Mouse (Mus musculus) gonadal fat pad, adult 2 months (tissue): ENCODE data around the gene Phka2. TPM values are rescaled to one million over a fixed set of nuclear protein-coding genes. Genes with fewer than 3 reads are reported as not detected.
A peak's percentile ranks its signal among the peaks of the same experiment; 100 is the strongest.

Experiments used
- DNase-seq: peaks from one replicate; pipeline ENCODE4 v3.0.0-alpha.2; 2012; ENCODE audit warnings: low read depth
- polyA plus RNA-seq: library from polyadenylated mRNA; depleted of rRNA; stranded (reverse); fragments of >200 nt; gene quantifications from 2 replicates; pipeline ENCODE4 v1.2.3, GENCODE M21; 2012; rRNA removed

Phka2 gene
- polyA plus RNA-seq: 24.7 and 29.5 TPM in 2 replicates

GRCm38 (mm10) chrX:160502048-160503041 is at the start of gene Phka2:
Gene Phka2, plus strand, starts transcription at chrX:160502166.
- peak; percentile 19 for DNase-seq

- DNase-seq: no peak
These were observed 46.3 kb upstream of the Phka2 start for GRCm38 (mm10) chrX:160455686-160456085.

DNA sequence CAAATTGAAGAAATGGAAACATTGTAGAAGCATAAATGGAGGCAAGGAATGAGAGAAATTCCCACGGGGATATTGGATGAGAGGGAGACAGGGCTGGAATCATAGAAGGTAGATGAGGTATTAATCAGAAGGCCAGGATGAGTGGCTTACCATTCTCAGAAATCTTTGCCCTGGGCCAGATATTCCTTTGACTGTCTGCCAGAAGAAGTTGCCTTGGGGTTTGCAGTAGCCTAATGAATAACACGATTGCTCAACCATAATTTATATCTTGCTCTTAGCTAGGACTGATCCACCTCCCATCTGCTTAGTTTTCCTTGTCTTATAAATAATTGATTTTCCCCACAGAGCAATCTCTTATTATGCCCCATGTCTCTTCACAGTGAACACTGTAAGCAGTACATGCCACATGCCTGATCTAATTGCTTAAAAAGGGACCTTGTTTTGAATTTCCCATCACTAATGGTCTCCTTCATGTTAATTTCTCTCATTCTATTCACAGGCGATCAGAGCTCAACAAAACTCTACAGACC is 30.6 kb upstream of the Phka2 start:
- no peak for DNase-seq

GRCm38 (mm10) chrX:160489784-160490183 is 12.2 kb upstream of the Phka2 start:
- DNase-seq: no peak

DNA sequence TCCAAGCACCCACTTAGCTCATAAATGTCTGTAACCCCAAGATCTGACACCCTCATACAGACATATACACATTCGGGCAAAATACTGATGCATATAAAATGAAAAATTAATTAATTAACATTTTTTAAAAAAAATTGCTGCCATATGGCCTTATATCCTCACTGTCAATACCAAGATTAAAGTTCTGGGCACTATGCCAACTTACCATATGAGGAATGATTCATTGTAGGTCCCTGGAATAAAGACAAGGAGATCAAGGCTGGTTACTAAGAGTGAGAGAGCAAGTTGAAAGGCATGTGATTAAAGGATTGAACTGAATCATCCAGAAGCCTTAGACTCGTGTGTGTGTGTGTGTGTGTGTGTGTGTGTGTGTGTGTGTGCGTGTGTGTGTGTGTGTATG is 7.6 kb upstream of the Phka2 start:
- no peak for DNase-seq

DNA sequence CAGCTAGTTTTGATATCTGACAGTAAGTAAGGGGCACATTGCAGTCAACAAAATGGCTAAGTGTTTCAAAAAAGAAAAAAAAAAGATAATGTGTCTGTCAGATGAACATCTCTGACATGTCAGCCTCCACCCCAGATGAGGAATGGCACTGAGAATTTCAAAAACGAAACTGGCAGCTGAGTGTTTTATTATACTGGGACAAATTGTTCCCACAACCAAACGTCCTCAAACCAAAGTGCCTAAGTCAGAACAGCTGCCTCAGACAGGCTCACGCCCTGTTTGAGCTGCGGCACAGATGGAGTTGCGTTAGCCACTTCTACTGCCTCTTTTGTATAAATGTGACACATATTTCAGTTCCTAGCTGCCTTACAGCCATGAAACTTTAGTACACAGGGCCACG is 7.0 kb upstream of the Phka2 start:
- no peak for DNase-seq

- DNase-seq: no peak
These were observed 5.5 kb upstream of the Phka2 start for GRCm38 (mm10) chrX:160496473-160496872.

- DNase-seq: no peak
These were observed 871 bp upstream of the Phka2 start for GRCm38 (mm10) chrX:160501095-160501494.

DNA sequence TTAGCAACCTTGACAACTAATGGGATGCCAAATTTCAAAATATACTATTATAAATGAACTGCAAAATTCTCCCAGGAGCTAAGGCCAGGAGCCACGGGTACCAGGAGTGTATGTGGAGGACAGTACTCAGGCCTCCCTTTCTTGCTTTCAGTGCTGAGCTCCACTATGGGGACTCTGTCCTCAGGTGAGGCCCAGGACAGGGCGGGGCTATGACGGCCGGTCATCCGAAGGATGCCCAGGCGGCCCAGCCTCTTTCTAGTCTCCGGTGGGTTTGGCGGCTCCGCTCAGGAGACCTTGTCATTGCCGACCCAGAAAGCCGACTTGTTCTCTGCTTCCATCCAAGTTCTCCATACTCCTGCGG is 299 bp upstream of the Phka2 start:
- no peak for DNase-seq

DNA sequence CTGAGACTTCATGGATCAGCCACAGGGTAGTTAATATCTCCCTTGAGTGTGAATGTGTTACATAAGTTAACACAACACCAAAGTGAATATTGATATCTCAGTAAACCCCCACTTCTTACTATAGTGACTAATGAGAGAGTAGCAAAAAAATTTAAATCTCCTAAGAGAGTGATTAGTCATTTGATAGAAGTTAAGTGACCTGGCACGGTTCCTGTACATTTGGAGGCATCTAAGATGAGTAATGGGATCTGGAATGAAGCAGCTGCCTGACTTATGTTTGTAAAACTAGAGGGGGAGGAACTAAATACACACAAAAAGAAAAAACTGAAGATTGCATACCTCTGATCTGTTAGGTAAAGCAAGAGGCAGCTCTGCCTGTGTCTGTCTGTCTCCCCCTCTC is 7.1 kb downstream of the Phka2 start:
- DNase-seq: no peak

DNA sequence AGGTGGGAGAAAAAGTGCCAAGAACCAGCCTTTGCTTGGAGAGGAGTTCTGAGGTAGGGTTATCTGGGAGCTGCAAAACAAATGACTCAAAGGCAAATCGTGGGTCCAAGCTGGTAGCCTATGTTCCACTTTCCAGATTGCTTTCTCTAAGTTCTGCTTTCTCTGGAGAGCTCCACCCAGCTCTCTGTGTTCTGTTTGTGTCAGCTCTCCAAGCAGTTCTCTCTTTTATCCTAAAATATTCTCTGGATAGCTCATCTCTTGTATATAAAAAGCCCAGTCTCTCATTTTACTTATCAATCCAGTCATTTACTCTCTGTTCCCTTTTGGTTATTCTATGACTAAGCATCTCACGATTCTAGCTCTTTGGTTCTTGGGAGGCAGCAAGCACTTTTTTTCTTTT is 8.2 kb downstream of the Phka2 start:
- no peak for DNase-seq

DNA sequence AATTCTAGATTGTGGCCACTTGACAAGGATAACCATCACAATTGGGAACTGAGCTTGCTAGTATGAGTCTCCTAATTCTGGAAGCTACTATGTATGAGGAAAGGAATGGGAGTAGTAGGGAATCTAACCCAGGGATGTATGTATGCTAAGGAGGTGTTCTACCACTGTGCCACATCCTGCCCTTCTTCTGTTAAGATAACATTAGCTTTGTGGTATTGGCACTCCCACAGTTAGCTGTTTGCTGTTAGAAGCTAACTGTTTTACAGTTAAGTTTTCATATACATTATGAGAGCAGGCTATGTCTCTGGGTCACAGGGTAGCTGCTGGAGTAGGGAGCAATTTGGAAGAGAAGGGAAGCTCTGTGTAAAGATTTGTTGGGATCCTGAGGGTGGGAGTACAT is 14.1 kb downstream of the Phka2 start:
- no peak for DNase-seq

DNA sequence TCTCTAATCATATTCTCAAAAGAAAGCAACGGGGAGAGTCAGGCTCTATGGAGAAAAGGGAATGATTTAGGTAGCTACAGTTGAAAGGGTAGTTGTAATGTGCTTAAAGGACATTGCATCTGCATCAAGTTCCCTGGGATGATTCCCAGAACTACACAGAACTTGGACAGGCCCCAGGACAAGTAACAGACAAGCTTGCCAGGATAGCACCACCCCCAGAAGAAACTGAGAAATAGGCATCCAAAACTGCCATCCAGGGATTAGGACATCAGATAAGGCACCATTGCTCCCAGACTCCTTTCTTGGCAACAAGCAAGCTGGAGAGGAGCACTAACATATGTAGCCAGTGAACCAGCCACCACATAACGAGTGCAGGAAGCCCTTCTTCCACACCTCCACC is 40.8 kb downstream of the Phka2 start:
- peak; percentile 31 for DNase-seq

- DNase-seq: peak; percentile 59
These were observed 46.9 kb downstream of the Phka2 start for GRCm38 (mm10) chrX:160548875-160549274.

GRCm38 (mm10) chrX:160552066-160552465 is 50.1 kb downstream of the Phka2 start:
- DNase-seq: no peak

GRCm38 (mm10) chrX:160583589-160583988 is 81.6 kb downstream of the Phka2 start:
- no peak for DNase-seq

DNA sequence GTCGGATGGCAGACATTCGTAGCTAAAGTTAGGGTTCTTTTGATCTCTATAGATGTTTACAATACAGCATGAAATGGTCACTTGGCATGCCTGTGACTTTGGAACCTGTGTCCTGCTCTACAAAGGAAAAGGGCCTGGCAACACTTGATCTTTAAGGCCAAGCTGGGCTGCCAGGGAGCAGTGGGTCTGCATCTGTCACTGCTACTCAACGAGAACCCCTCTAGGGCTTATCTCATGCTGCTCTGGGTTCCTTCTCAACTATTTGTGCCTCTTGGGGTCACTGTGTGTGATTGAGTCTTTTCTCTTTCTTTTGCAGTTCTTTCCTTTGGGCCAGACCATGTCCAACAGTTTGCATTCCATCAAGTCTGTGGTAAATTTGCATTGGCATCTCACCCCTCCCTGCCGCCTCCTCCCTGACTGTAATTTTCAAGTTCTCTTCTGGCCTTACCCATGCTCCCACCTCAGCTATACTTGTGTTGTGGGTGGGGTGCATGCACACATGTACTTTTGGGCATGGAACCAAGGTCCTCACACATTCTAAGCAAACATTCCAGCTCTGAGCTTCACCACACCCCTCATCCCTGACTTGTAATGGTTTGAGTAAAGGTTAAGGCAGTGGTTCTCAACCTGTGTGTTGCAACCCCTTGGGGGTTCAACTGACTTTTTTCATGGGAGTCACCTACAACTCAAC is 82.3 kb downstream of the Phka2 start:
- no peak for DNase-seq

- no peak for DNase-seq
These were observed 83.1 kb downstream of the Phka2 start for GRCm38 (mm10) chrX:160585110-160585509.

DNA sequence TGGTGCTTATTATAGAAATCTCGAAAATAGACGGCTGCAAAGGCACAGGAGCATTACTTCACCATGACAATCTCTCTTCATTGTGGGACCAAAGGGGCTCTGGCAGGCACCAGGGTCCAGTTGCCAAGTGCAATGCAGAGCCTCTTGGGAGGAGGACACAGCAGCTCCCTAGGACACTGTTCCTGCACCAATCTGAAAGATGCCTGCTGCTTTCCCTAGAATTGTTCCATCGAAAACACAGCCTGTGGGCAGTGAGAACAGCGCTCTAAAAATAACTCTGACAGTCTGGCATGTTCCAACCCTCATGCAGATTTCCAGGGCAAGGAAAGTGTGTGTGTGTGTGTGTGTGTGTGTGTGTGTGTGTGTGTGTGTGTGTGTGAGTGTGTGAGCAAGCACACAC is 86.6 kb downstream of the Phka2 start:
- no peak for DNase-seq

DNA sequence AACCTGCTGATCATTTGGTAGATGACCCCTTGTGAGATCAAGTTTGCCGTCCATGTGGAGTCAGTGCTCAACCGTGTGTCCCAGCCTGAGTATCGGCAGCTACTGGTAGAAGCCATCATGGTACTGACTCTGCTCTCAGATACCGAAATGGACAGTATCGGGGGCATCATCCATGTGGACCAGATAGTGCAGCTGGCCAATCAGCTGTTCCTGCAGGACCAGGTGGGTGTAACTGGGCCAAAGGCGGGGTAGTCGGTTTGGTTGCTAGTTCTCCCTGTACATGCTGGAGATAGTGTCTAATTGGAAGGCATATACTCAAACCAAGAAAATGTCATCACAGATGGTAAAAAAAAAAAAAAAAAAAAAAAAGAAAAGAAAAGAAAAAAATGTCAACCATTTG is 88.2 kb downstream of the Phka2 start:
- no peak for DNase-seq

DNA sequence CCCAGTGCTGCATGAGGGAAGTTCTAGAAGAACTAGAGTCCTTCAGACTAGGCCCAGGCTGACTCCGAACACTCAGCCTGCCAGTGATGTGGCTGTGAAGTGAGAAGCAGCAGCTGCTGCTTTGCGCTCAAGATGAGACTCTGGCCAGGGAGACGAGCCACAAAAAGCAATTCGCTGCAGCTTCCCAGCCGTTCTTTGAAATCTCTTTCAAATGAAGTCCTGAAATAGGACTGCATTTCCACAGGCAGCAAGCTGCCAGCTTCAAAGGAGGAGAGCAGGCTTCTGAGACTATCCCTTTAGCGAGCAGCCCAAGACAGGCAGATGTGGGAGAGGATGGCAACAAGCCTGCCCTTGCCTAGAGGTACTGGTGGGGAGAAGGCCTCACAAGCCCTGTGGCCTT is 91.0 kb downstream of the Phka2 start:
- DNase-seq: no peak

- DNase-seq: no peak
These were observed 96.1 kb downstream of the Phka2 start for GRCm38 (mm10) chrX:160598055-160598454.
